Mouse (Mus musculus): ENCODE measurements around the gene Cpne8. TPM values are rescaled to one million over a fixed set of nuclear protein-coding genes. Genes with fewer than 3 reads are reported as not detected.
"Not testable (repeated sequence)": the region's sequence is repeated elsewhere in the genome, so short reads cannot be mapped to it uniquely, and the experiment has no call there.

Gene Cpne8
- total RNA-seq, 2 experiments from 2014 or later = not detected

DNA sequence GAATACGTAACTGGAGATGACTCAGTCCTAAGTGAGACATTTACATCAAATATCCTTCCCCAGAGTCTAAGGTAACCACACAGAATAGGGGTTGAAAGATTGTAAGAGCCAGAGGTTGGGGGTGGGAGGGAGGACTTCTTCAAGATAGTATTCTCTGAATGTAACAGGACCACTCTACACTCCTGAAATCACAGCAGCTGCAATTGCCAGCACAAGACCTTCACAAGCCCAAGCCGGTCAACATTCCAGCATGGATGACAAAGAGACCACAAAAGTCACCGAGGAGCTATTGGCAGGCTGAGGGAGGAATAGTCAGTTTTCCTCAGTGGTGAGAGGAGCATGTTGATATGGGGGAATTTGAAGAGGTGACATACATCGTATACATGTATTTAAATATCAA, 166.5 kb downstream of the Cpne8 start:
- no peak for ATAC-seq (replicated peaks; ENCODE audit: low FRiP score, low TSS enrichment, poor library complexity, severe bottlenecking)

DNA sequence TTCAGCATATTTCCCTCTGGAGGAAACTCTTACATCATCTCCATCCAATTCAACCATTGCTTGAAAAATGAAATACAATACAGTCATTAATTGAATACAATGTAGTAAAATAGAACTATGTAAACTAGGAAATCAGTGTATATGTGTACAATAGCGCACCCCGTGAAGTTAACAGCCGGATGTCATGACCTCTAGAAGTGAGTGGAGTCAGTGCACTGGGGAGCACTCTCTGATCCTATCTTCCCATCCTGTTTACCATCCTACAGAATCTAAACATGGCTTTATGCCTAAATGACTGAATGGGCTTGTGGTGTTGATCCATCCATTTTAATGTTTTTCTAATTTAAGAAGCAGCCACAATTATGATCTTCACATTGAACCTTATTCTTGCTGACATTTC, 182.2 kb downstream of the Cpne8 start:
- ATAC-seq (replicated peaks; ENCODE audit: low FRiP score, low TSS enrichment, poor library complexity, severe bottlenecking) = no peak

GRCm38 (mm10) chr15:90491558-90491957, 187.7 kb downstream of the Cpne8 start:
- no peak for ATAC-seq (replicated peaks; ENCODE audit: low FRiP score, low TSS enrichment, poor library complexity, severe bottlenecking)

DNA sequence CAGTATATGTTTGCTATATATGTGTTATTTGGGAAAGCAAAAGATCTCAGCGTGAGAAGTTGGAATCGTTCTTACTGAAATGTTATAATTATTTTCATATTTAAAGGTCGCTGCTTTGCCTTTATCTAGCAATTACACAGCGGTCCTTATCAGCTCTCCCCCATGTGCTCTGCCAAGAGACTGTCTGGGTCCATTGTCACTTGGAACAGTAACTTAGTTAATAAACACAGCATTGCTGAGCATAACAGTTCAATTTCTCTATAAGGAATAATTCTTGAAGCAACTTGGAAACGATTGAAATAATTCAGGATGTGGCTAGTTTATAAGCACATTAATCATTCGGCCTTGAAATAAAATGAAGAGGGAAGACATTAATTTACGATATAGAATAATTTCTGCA, 189.0 kb downstream of the Cpne8 start:
- no peak for ATAC-seq (replicated peaks; ENCODE audit: low FRiP score, low TSS enrichment, poor library complexity, severe bottlenecking)

DNA sequence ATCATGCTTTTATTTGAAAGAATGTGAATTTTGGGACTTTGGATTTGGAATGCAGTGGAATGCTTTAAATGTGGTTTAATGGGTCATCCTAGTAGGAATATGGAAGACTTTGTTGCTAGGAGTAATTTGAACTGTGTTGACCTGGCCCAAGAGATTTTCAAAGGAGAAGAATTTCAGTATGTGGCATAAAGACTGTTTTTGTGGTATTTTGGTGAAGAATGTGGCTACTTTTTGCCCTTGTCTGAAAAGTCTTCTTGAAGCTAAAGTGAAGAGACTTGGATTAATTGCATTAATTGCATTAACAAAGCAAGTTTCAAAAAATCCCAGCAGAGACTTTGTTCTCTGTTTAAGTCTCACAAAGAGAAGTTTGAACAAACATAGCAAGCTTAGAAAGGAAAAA, 208.7 kb downstream of the Cpne8 start:
- ATAC-seq (replicated peaks; ENCODE audit: low FRiP score, low TSS enrichment, poor library complexity, severe bottlenecking) = not testable (repeated sequence)

DNA sequence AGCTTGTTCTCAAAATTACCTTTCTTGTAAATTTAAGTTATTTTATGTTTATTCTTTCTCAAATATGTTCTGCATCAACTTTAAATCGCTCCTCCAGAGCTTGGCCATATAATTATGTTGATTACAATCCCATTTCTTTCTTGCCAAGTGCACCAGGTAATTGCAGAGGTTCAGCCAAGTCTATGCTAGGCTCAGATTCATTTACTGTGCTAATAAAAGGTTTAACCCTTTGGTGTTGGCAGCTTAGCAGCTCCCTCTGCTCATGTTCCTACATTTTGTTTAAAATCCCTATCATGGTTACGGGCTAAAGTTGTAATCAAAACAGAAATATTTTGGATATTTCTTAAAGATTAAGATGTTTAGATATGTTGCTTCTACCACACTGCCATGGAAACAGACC, 216.0 kb downstream of the Cpne8 start:
- ATAC-seq (replicated peaks; ENCODE audit: low FRiP score, low TSS enrichment, poor library complexity, severe bottlenecking) = no peak

GRCm38 (mm10) chr15:90446076-90446475, 233.2 kb downstream of the Cpne8 start:
- ATAC-seq (replicated peaks; ENCODE audit: low FRiP score, low TSS enrichment, poor library complexity, severe bottlenecking) = no peak
